Mouse (Mus musculus) myocyte (in vitro differentiated cells): ENCODE results near the gene Adcy9.

ENCODE experiments used
- MAX ChIP-seq: IDR thresholded peaks from one replicate; pipeline ENCODE4 v1.6.1; 2011; ENCODE audit warnings: low read depth, mild to moderate bottlenecking, control low read depth
- MYOD1 ChIP-seq, 3 experiments: IDR thresholded peaks; one replicate each; pipeline ENCODE4 v1.6.1; 2011; ENCODE audit warnings: control low read depth in 2 of 3, low read depth in 2 of 3, mild to moderate bottlenecking in 2 of 3, moderate library complexity in 1 of 3; ENCODE audit not compliant: insufficient read length in 2 of 3, control insufficient read depth in 1 of 3
- MYOG ChIP-seq, 3 experiments: IDR thresholded peaks; one replicate each; pipeline ENCODE4 v1.6.1; 2011; ENCODE audit warnings: control low read depth in 2 of 3, low read depth in 2 of 3, mild to moderate bottlenecking in 2 of 3; ENCODE audit not compliant: insufficient read length in 2 of 3, control insufficient read depth in 1 of 3, insufficient read depth in 1 of 3
- POLR2A ChIP-seq: IDR thresholded peaks from one replicate; pipeline ENCODE4 v1.6.1; 2011; ENCODE audit warnings: low read depth, mild to moderate bottlenecking, control low read depth, moderate library complexity; ENCODE audit not compliant: insufficient read length
- POLR2AphosphoS2 ChIP-seq: IDR thresholded peaks from one replicate; pipeline ENCODE4 v1.6.1; 2011; ENCODE audit warnings: low read depth, control low read depth; ENCODE audit not compliant: insufficient read length
- TCF12 ChIP-seq: IDR thresholded peaks from one replicate; pipeline ENCODE4 v1.6.1; 2011; ENCODE audit warnings: mild to moderate bottlenecking, control low read depth; ENCODE audit not compliant: poor library complexity, insufficient read depth, severe bottlenecking
- USF1 ChIP-seq: IDR thresholded peaks from one replicate; pipeline ENCODE4 v1.6.1; 2011; ENCODE audit warnings: low read depth, mild to moderate bottlenecking, control low read depth, moderate library complexity

- no peak for TF ChIP-seq POLR2A
- TF ChIP-seq MYOG (IDR thresholded peaks at IDR 0.05; ENCODE audit: control insufficient read depth in 1 of 3, insufficient read depth in 1 of 3, insufficient read length in 2 of 3, low read depth in 2 of 3) = no peak
- TF ChIP-seq USF1 = no peak
- no peak for TF ChIP-seq POLR2AphosphoS2
- TF ChIP-seq MAX = no peak
- TF ChIP-seq TCF12 = no peak
- no peak for TF ChIP-seq MYOD1 (IDR thresholded peaks at IDR 0.05; ENCODE audit: control insufficient read depth in 1 of 3, insufficient read length in 2 of 3, low read depth in 2 of 3)
Observed at GRCm38 (mm10) chr16:4318001-4318526, 102.2 kb downstream of the Adcy9 start.
